Mouse (Mus musculus): Measurements from ENCODE around the gene Rnf5. TPM values are rescaled to one million over a fixed set of nuclear protein-coding genes. Genes with fewer than 3 reads are reported as not detected.

The Rnf5 gene
- polyA plus RNA-seq (2015; fragmentation: Nextera tagmentation; extraction: Ambion mirVana), result 324 and 337 TPM in 2 replicates

DNA sequence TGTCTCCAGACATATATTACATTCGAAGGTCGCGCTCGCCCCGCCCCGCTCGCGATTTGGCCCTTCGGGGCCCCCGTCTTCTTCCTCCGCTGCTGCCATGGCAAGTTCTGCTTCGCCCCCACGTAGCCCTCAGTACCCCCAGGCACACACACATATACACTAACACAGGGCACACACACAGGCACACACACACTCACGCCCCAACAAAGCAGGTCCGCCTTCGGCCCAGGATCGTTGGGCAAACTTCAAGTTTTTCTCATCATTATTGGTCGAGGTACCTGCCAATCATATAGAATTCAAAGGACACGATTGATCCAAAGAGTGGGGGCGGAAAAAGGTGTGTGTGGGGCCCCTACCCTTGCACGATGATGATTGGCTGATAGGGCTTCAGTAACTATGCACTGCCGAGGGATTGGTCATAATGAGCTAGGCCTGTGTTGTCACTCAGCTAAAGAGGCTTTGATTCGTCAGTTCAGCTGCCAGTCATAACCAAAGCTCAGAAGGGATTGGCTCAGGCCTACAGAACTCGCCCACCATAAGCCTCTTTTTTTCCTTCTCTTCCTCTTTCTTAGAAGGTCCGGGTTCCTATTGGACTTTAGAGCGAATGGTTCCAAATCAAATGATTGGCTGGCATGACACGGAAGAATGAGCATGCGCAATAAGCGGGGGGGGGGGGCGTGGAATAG is at the start of gene Rnf5:
Gene Rnf5, minus strand, starts transcription at position 316 of the 686 bp plus-strand sequence.
- peak within 1 kb of the TSS; percentile 100 for H3K4me2 ChIP-seq (replicated peaks)
- peaks cover 28% of the 10 kb centered on the region for H3K36me3 ChIP-seq
- H3K4me3 ChIP-seq (replicated peaks), result peak within 1 kb of the TSS; percentile 93
- peaks cover 47% of the 10 kb centered on the region for H3K4me1 ChIP-seq (replicated peaks)
- ATAC-seq, result peak; percentile 97
- WGBS, result under 1% methylated on average over 30 of the region's 30 CpGs
- no peaks in the 10 kb centered on the region for H3K9me3 ChIP-seq
- H3K9ac ChIP-seq (replicated peaks), result peak within 1 kb of the TSS; percentile 97
- H3K27me3 ChIP-seq, result no peaks in the 10 kb centered on the region
- H3K27ac ChIP-seq, result peak within 1 kb of the TSS; percentile 91

DNA sequence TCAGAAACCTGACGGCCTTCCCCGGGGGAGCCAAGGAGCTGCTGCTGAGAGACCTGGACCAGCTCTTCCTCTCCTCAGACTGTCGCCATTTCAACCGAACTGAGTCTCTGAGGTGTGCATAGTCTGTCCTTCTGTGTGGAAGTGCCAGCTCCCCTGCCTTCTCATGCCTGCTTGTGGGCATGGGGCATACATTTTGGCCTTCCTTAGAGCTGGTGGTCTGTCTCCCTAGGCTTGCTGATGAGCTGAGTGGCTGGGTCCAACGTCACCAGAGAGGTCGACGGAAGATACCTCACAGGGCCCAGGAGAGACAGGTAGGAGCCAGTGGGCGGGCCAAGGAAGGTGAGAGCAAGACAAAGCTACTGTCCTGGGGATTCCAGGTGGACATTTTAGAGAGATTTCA is 49.5 kb upstream of the Rnf5 start:
- Histone ChIP-seq H3K4me2 (replicated peaks) (no peak overlapping the region), H3K36me3 (peaks cover 61% of the 10 kb centered on the region), H3K27ac (no peak overlapping the region), H3K4me1 (replicated peaks) (peaks cover 7% of the 10 kb centered on the region), H3K9me3 (no peaks in the 10 kb centered on the region), H3K4me3 (replicated peaks) (no peak overlapping the region), H3K9ac (replicated peaks) (no peak overlapping the region), H3K27me3 (no peaks in the 10 kb centered on the region)
- ATAC-seq, result no peak
- 94% methylated on average over 8 of the region's 8 CpGs for WGBS

DNA sequence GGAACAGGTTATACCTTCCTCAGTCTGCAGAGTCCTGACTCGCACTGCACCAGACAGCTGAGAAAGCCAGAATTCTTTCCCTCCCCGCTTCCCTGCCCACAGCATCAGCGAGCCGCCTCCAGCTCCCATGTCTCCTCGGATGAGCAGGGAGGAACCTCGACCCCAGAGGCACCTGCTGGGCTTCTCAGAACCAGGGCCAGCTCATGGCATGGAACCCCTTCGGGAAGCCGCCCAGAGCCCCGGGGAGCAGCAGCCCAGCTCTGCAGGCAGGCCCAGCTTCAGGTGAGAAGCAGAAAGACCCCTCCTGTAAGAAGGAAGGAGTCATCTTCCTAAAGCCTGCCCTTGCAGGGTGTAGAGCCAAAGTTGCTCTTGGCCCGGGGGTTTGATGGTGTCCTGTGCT is 49.1 kb upstream of the Rnf5 start:
- no peaks in the 10 kb centered on the region for H3K27me3 ChIP-seq
- no peak overlapping the region for H3K27ac ChIP-seq
- H3K4me3 ChIP-seq (replicated peaks), result no peak overlapping the region
- H3K9me3 ChIP-seq, result no peaks in the 10 kb centered on the region
- peaks cover 12% of the 10 kb centered on the region for H3K4me1 ChIP-seq (replicated peaks)
- no peak overlapping the region for H3K9ac ChIP-seq (replicated peaks)
- no peak for ATAC-seq
- no peak overlapping the region for H3K4me2 ChIP-seq (replicated peaks)
- WGBS, result 91% methylated on average over 10 of the region's 10 CpGs
- H3K36me3 ChIP-seq, result peaks cover 61% of the 10 kb centered on the region

DNA sequence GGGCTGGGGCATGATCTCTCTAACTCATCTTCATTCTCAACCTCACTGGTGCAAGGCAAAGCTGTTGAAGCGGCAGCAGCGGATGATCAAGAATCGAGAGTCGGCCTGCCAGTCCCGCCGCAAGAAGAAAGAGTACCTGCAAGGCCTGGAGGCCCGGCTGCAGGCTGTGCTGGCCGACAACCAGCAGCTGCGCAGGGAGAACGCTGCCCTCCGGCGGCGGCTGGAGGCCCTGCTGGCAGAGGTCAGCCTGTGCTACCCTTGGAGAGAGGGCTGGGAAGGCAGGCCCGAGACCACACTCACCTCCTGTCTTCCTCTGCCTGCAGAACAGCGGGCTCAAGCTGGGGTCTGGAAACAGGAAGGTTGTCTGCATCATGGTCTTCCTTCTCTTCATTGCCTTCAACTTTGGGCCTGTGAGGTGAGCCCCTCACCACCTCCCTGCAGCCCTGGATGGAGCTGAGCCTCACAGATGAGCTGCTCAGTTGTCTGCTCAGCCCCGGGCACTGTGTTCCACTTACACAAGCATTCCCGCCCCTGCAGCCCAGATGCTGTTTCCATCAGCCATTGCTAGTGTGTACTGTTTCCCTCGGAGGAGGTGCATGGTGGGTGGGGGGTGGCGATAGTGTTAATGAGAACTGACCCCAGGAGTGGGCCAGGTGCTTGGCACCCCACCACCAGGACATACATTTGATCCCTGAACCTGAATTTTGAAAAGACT is 48.2 kb upstream of the Rnf5 start:
- Histone ChIP-seq H3K4me1 (replicated peaks) (peaks cover 13% of the 10 kb centered on the region), H3K27me3 (no peaks in the 10 kb centered on the region), H3K36me3 (peaks cover 61% of the 10 kb centered on the region), H3K9ac (replicated peaks) (no peak overlapping the region), H3K4me3 (replicated peaks) (no peak overlapping the region), H3K4me2 (replicated peaks) (no peak overlapping the region), H3K9me3 (no peaks in the 10 kb centered on the region), H3K27ac (no peak overlapping the region)
- WGBS, result 43% methylated on average over 19 of the region's 19 CpGs
- ATAC-seq, result no peak

DNA sequence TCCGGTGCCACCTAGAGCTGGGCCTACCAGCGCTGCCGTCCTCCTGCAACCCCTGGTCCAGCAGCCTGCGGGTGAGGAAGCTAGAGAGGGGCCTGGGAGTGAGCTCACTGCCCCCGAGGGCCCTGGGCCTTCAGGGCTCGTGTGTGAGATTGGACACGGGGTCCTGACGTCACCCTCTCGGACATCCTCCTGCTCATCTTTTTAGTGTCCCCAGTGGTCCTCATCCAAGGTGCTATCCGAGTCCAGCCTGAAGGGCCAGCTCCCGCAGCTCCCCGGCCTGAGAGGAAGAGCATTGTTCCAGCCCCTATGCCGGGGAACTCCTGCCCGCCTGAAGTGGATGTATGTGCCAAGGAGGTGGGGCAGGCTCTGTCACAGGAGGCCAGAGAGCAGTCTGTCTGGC is 47.3 kb upstream of the Rnf5 start:
- 90% methylated on average over 14 of the region's 14 CpGs for WGBS
- Histone ChIP-seq H3K4me3 (replicated peaks) (no peak overlapping the region), H3K27me3 (no peaks in the 10 kb centered on the region), H3K4me2 (replicated peaks) (no peak overlapping the region), H3K27ac (no peak overlapping the region), H3K4me1 (replicated peaks) (peaks cover 21% of the 10 kb centered on the region), H3K9me3 (no peaks in the 10 kb centered on the region), H3K36me3 (peaks cover 61% of the 10 kb centered on the region), H3K9ac (replicated peaks) (no peak overlapping the region)
- no peak for ATAC-seq

DNA sequence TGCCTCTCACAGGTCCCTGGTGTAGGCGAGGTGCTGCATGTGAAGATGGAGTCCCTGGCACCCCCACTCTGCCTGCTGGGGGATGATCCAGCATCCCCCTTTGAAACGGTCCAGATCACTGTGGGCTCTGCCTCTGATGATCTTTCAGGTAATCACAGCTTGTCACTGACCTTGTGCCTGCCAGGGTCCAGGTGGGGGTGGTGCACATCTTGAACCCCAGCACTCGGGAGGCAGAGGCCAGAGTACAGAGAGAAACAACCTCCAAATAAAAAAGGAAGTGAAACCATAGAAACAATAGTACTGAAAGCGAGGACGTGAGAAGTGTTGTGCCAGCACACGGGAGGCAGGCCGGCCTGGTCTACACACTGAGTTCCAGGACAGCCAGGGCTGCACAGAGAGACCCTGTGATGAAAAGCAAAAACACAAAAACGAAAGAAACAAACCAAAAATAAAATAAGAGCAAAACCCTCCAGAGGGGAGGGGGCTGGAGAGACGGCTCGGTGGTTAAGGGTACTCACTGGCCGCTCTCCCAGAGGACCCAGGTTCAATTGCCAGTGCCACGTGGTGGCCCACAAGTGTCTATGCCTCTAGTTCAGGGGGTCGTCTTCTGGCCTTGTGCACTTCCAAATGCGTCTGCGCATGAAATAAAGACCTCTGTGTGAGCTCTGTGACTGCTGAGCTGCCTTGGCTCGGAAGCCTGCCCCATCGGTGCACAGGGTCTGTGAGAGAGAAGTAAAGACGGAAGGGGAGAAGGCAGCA is 45.8 kb upstream of the Rnf5 start:
- H3K4me1 ChIP-seq (replicated peaks), result peaks cover 31% of the 10 kb centered on the region
- H3K9ac ChIP-seq (replicated peaks), result no peak overlapping the region
- peaks cover 51% of the 10 kb centered on the region for H3K36me3 ChIP-seq
- no peaks in the 10 kb centered on the region for H3K27me3 ChIP-seq
- ATAC-seq, result no peak
- no peak overlapping the region for H3K27ac ChIP-seq
- no peak overlapping the region for H3K4me2 ChIP-seq (replicated peaks)
- H3K4me3 ChIP-seq (replicated peaks), result no peak overlapping the region
- no peaks in the 10 kb centered on the region for H3K9me3 ChIP-seq
- 93% methylated on average over 18 of the region's 18 CpGs for WGBS

DNA sequence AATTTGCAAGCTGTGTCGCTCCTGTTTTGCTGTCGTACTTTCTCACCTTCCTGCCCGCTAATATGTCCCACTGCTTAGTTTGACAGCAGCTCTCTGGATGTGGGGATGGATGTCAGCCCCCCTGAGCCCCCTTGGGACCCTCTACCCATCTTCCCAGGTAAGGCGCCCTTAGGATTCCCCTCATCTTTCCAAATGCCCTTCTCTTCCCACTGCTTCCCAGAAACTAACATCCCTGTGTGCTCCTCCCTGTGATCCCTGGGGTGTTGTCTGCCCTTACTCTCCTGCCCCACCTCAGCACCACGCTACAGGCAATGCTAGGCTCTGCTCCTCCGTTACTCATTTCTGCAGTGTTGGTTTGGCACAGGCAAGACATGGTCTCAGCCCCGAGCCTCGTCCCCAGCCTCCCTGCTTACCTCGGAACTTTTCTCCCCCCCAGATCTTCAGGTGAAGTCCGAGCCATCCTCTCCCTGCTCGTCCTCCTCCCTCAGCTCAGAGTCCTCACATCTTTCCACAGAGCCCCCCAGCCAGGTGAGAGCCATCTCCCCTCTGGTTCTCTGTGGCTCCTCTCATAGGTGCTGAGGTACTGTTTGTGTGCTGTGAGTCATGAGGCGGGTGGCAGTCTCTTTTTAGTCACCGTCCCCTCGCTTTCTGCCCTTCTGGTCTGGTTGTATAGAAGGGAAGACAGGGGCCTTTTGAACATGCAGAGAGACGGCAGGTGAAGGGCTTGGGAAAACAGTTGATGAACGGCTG is 44.8 kb upstream of the Rnf5 start:
- WGBS, result 86% methylated on average over 16 of the region's 16 CpGs
- H3K9me3 ChIP-seq, result no peaks in the 10 kb centered on the region
- H3K27me3 ChIP-seq, result no peaks in the 10 kb centered on the region

DNA sequence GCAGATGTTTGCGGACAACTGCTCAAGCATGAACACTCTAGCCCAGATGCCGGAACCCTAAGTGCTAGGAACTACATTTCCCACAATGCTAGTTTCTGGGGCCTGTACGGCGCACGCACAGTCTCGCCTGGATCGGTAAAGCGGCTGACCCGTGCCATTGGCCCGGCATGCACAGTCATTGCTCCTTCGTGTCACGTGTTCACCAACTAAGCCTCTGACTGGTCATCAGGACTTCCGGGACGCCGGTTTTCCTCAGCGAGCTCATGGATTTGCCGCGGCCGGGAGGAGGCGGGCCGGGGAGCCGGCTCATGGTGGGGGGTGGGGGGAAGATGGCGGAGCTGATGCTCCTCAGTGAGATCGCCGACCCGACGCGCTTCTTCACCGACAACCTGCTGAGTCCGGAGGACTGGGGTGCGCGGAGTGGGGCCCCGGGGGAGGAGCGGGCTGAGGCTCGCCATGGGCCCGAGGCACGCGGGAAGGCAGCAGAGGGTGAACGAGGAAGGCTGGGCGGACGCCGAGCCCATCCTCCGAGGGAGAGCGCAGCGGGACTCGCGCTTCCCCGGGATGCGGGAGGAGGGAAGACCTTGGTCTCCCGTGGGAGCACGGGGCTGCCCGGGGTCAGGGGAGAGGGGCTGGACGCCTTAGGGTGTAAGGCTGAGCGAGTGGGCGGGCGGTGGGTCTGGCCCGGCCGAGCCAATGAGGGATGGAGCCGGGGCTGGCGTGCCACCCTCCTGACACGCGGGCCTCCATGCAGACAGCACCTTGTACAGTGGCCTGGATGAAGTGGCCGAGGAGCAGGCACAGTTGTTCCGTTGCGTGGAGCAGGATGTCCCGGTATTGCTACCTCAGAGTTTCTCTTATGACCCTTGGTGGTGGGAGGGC is 43.7 kb upstream of the Rnf5 start, which contains the start of gene Atf6b:
Gene Atf6b, plus strand, starts transcription at position 241 of the 882 bp plus-strand sequence.
- Histone ChIP-seq H3K9ac (replicated peaks) (peak within 1 kb of the TSS; percentile 98), H3K4me3 (replicated peaks) (peak within 1 kb of the TSS; percentile 97), H3K4me2 (replicated peaks) (peak within 1 kb of the TSS; percentile 91), H3K9me3 (no peaks in the 10 kb centered on the region), H3K36me3 (peaks cover 32% of the 10 kb centered on the region), H3K4me1 (replicated peaks) (peaks cover 31% of the 10 kb centered on the region), H3K27ac (peak within 1 kb of the TSS; percentile 86), H3K27me3 (no peaks in the 10 kb centered on the region)
- peak; percentile 96 for ATAC-seq
- WGBS, result 1% methylated on average over 64 of the region's 66 CpGs

More for the DNA sequence above, 44.8 kb upstream of the Rnf5 start:
- Histone ChIP-seq H3K4me3 (replicated peaks) (peak overlapping the region; percentile 97), H3K4me1 (replicated peaks) (peaks cover 31% of the 10 kb centered on the region), H3K36me3 (peaks cover 43% of the 10 kb centered on the region), H3K4me2 (replicated peaks) (peak overlapping the region; percentile 91), H3K9ac (replicated peaks) (peak overlapping the region; percentile 98), H3K27ac (no peak overlapping the region)
- ATAC-seq, result no peak

DNA sequence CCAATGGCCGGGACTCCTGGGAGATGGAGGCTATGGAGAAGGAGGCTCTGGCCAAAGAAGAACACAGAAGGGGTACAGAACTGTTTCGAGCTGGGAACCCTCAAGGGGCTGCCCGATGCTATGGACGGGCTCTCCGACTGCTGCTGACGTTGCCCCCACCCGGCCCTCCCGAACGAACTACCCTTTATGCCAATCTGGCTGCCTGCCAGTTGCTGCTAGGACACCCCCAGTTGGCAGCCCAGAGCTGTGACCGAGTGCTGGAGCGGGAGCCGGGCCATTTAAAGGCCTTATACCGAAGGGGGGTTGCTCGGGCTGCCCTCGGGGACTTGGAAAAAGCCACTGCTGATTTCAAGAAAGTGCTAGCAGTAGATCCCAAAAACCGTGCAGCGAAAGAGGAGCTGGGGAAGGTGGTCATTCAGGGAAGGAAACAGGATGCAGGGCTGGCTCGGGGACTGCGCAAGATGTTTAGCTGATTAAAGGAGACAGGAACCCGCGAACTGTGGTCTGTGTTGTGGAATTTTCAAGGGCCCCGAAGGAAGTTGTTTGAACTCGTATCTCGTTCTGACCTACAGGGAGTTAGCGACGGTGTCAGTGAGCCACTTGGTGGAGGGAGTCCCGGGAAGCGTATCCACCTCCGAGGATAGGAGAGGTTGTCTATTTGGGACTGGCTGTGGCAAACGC is 42.5 kb upstream of the Rnf5 start:
- H3K4me3 ChIP-seq (replicated peaks), result peak overlapping the region; percentile 97
- no peak overlapping the region for H3K27ac ChIP-seq
- H3K9ac ChIP-seq (replicated peaks), result 0 out of 2 replicates have a peak overlapping the region, but pooled peaks have one; percentile 72
- H3K36me3 ChIP-seq, result peaks cover 20% of the 10 kb centered on the region
- peak overlapping the region; percentile 91 for H3K4me2 ChIP-seq (replicated peaks)
- WGBS, result 90% methylated on average over 30 of the region's 30 CpGs
- no peak for ATAC-seq
- peaks cover 37% of the 10 kb centered on the region for H3K4me1 ChIP-seq (replicated peaks)
- no peaks in the 10 kb centered on the region for H3K27me3 ChIP-seq
- no peaks in the 10 kb centered on the region for H3K9me3 ChIP-seq

DNA sequence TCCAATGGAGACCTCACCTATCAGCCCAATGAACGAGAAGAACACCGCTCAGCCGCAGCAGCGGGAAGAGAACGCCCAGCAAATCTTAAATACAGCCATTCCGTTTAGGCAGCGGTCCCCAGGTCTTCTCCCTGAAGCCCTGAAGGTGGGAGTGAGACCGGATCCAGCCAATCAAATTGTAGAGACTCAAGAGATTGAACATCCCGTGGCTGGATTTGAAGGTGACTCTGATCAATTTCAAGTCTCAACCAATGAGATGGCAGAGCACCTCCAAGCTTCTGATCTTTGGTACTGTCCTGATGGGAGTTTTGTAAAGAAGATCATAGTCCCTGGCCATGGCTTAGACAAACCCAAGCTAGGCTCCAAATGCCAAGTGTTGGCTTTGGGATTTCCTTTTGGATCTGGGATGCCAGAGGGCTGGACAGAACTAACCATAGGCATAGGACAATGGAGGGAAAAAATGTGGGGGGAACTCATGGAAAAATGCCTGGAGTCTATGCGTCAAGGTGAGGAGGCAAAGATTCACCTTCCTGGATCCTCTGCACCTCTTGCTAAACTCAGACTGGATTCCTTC is 41.9 kb upstream of the Rnf5 start:
- WGBS, result 50% methylated on average over 10 of the region's 10 CpGs
- no peaks in the 10 kb centered on the region for H3K27me3 ChIP-seq
- no peaks in the 10 kb centered on the region for H3K9me3 ChIP-seq
- H3K27ac ChIP-seq, result peak overlapping the region; percentile 65; the same call in 1 of the 2 replicates
- peak overlapping the region; percentile 62 for H3K4me3 ChIP-seq (replicated peaks)
- peaks cover 14% of the 10 kb centered on the region for H3K36me3 ChIP-seq
- H3K9ac ChIP-seq (replicated peaks), result peak overlapping the region; percentile 72
- peak overlapping the region; percentile 91 for H3K4me2 ChIP-seq (replicated peaks)
- peaks cover 43% of the 10 kb centered on the region for H3K4me1 ChIP-seq (replicated peaks)
- ATAC-seq, result no peak

All from midbrain, embryonic 13.5 days (tissue).